Mouse (Mus musculus) neural tube, embryonic 14.5 days (tissue): ENCODE results near the gene Ccna1. TPM values are rescaled to one million over a fixed set of nuclear protein-coding genes. Genes with fewer than 3 reads are reported as not detected.

ENCODE experiments used
- ATAC-seq: fragments of 200-750 bp; cut with Nextera tagmentation; 2 replicates; pipeline ENCODE4 v1.8.0; 2017; ENCODE audit warnings: low read depth, mild to moderate bottlenecking, moderate TSS enrichment, moderate library complexity
- H3K27ac ChIP-seq: fragments of 300-500 bp; sonication (generic); 2 replicates; pipeline ENCODE4 v1.5.1; 2014; ENCODE audit warnings: low read depth, mild to moderate bottlenecking, control low read depth, low read length, moderate library complexity, mixed read lengths
- H3K27me3 ChIP-seq: fragments of 300-500 bp; sonication (generic); 2 replicates; pipeline ENCODE4 v1.6.1; 2014; ENCODE audit warnings: low read length; ENCODE audit not compliant: control insufficient read depth, insufficient read depth
- H3K36me3 ChIP-seq: fragments of 300-500 bp; sonication (generic); 2 replicates; pipeline ENCODE4 v1.6.1; 2014; ENCODE audit warnings: low read length, mixed read lengths; ENCODE audit not compliant: control insufficient read depth, insufficient read depth
- H3K4me1 ChIP-seq: fragments of 300-500 bp; sonication (generic); 2 replicates; pipeline ENCODE4 v1.6.1; 2014; ENCODE audit warnings: low read length; ENCODE audit not compliant: control insufficient read depth, insufficient read depth
- H3K4me2 ChIP-seq: fragments of 300-500 bp; sonication (generic); 2 replicates; pipeline ENCODE4 v1.6.1; 2014; ENCODE audit warnings: mild to moderate bottlenecking, low read depth, low read length, control low read depth
- H3K4me3 ChIP-seq: fragments of 300-500 bp; sonication (generic); 2 replicates; pipeline ENCODE4 v1.5.1; 2014; ENCODE audit warnings: low read depth, low read length, control low read depth, mixed read lengths
- H3K9ac ChIP-seq: fragments of 300-500 bp; sonication (generic); replicated peaks from 2 replicates; pipeline ENCODE4 v1.6.1; 2014; ENCODE audit warnings: low read depth, mild to moderate bottlenecking, control low read depth, low read length, mixed read lengths
- H3K9me3 ChIP-seq: fragments of 300-500 bp; sonication (generic); 2 replicates; pipeline ENCODE4 v1.6.1; 2016; ENCODE audit warnings: low read length; ENCODE audit not compliant: control insufficient read depth
- WGBS: fragments of 180-500 bp; shearing (Covaris S2); extraction: QIAGEN DNeasy Blood & Tissue Kit; methylation state at CpG from one replicate; pipeline ENCODE4 v1.1.7; 2014; 5-methylcytosine and 5-hydroxymethylcytosine counted together
- polyA plus RNA-seq: library from polyadenylated mRNA; unstranded; fragments of >200 nt; fragmentation: Nextera tagmentation; extraction: Ambion mirVana; gene quantifications from 2 replicates; pipeline ENCODE4 v1.2.1, GENCODE M21; 2014

Gene Ccna1
- polyA plus RNA-seq, 1 experiment from 2014 or later = 0.70 TPM

GRCm38 (mm10) chr3:55088843-55089242 is 33.5 kb upstream of the Ccna1 start:
- WGBS = 83% methylated on average over 3 of the region's 3 CpGs
- ATAC-seq = no peak
- Histone ChIP-seq H3K36me3 (no peaks in the 10 kb centered on the region), H3K4me3 (no peak overlapping the region), H3K9ac (no peak overlapping the region), H3K9me3 (no peaks in the 10 kb centered on the region), H3K27ac (no peak overlapping the region), H3K4me1 (no peaks in the 10 kb centered on the region), H3K27me3 (no peaks in the 10 kb centered on the region), H3K4me2 (no peak overlapping the region)

- H3K9me3 ChIP-seq = no peaks in the 10 kb centered on the region
- no peak overlapping the region for H3K4me3 ChIP-seq
- H3K27me3 ChIP-seq = no peaks in the 10 kb centered on the region
- no peaks in the 10 kb centered on the region for H3K36me3 ChIP-seq
- H3K27ac ChIP-seq = no peak overlapping the region
- no peak for ATAC-seq
- no peak overlapping the region for H3K4me2 ChIP-seq
- 80% methylated on average over 4 of the region's 4 CpGs for WGBS
- no peak overlapping the region for H3K9ac ChIP-seq
- no peaks in the 10 kb centered on the region for H3K4me1 ChIP-seq
Observed at GRCm38 (mm10) chr3:55088359-55088758, 33.1 kb upstream of the Ccna1 start.

- Histone ChIP-seq H3K36me3 (no peaks in the 10 kb centered on the region), H3K4me2 (no peak overlapping the region), H3K9me3 (no peaks in the 10 kb centered on the region), H3K4me3 (no peak overlapping the region), H3K9ac (no peak overlapping the region), H3K4me1 (no peaks in the 10 kb centered on the region), H3K27ac (no peak overlapping the region), H3K27me3 (no peaks in the 10 kb centered on the region)
- no peak for ATAC-seq
- WGBS = 78% methylated on average over 4 of the region's 4 CpGs
Observed at GRCm38 (mm10) chr3:55087360-55087759, 32.1 kb upstream of the Ccna1 start.

DNA sequence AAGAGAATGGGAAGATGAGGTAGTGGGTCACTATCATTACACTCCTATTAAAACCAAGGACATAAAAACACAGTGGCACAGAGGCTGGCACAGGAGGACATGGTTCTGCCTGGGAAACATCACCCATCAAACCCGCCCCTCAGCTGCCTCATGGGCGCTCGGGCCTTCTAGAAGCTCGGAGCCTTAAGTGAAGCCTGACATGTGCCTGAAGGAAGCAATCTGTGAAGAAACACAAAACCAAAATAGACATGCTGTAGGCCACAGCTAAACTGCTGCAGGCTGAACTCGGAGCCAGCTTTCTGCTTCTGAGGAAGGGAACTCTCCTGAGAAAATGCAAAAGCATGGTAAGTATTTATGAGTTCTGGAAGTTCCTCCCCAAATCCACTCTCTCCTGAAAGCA is 31.6 kb upstream of the Ccna1 start:
- no peak overlapping the region for H3K27ac ChIP-seq
- H3K4me3 ChIP-seq = no peak overlapping the region
- no peaks in the 10 kb centered on the region for H3K4me1 ChIP-seq
- no peak overlapping the region for H3K4me2 ChIP-seq
- WGBS = 93% methylated on average over 5 of the region's 5 CpGs
- no peaks in the 10 kb centered on the region for H3K27me3 ChIP-seq
- ATAC-seq = no peak
- H3K9ac ChIP-seq = no peak overlapping the region
- H3K9me3 ChIP-seq = no peaks in the 10 kb centered on the region
- no peaks in the 10 kb centered on the region for H3K36me3 ChIP-seq

- Histone ChIP-seq H3K27me3 (no peaks in the 10 kb centered on the region), H3K4me3 (no peak overlapping the region), H3K9me3 (no peaks in the 10 kb centered on the region), H3K36me3 (no peaks in the 10 kb centered on the region), H3K27ac (no peak overlapping the region), H3K4me1 (no peaks in the 10 kb centered on the region), H3K9ac (no peak overlapping the region), H3K4me2 (no peak overlapping the region)
- WGBS = 68% methylated on average over 3 of the region's 3 CpGs
- ATAC-seq = no peak
Observed at GRCm38 (mm10) chr3:55085716-55086115, 30.4 kb upstream of the Ccna1 start.

DNA sequence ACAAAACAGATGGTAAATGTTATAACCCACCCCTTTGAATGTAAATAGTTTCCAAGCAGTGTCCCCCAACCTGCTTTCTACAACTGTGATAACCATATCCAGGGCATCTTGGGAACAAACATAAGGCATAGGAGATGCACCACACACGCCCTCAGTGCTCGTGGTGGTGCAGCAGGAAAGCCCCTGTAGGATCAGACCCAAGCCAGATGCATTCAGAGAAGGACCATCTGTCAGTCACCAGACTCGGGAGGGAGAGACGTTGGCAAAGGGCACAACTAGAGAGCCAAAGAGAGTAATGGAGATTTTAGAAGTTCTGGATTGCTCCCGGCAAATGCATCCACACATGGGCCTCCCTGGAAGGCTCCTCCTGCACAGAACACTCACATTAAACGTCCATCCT is 29.5 kb upstream of the Ccna1 start:
- Histone ChIP-seq H3K4me1 (no peaks in the 10 kb centered on the region), H3K9ac (no peak overlapping the region), H3K27me3 (no peaks in the 10 kb centered on the region), H3K4me2 (no peak overlapping the region), H3K36me3 (no peaks in the 10 kb centered on the region), H3K9me3 (no peaks in the 10 kb centered on the region), H3K4me3 (no peak overlapping the region), H3K27ac (no peak overlapping the region)
- no peak for ATAC-seq
- WGBS = 61% methylated on average over 6 of the region's 6 CpGs

GRCm38 (mm10) chr3:55080055-55080454 is 24.8 kb upstream of the Ccna1 start:
- H3K27me3 ChIP-seq = no peaks in the 10 kb centered on the region
- 20% methylated on average over 6 of the region's 6 CpGs for WGBS
- no peak overlapping the region for H3K4me2 ChIP-seq
- H3K4me3 ChIP-seq = no peak overlapping the region
- no peak overlapping the region for H3K27ac ChIP-seq
- H3K4me1 ChIP-seq = no peaks in the 10 kb centered on the region
- no peak overlapping the region for H3K9ac ChIP-seq
- no peaks in the 10 kb centered on the region for H3K36me3 ChIP-seq
- H3K9me3 ChIP-seq = no peaks in the 10 kb centered on the region
- peak; percentile 68; the same call in 1 of the 2 replicates for ATAC-seq

- H3K9ac ChIP-seq = no peak overlapping the region
- no peak overlapping the region for H3K4me3 ChIP-seq
- H3K27ac ChIP-seq = no peak overlapping the region
- H3K27me3 ChIP-seq = no peaks in the 10 kb centered on the region
- no peaks in the 10 kb centered on the region for H3K9me3 ChIP-seq
- ATAC-seq = no peak
- WGBS = 83% methylated on average over 8 of the region's 8 CpGs
- no peak overlapping the region for H3K4me2 ChIP-seq
- no peaks in the 10 kb centered on the region for H3K36me3 ChIP-seq
- no peaks in the 10 kb centered on the region for H3K4me1 ChIP-seq
Observed at GRCm38 (mm10) chr3:55079619-55080018, 24.3 kb upstream of the Ccna1 start.

GRCm38 (mm10) chr3:55078233-55078632 is 22.9 kb upstream of the Ccna1 start:
- H3K9me3 ChIP-seq = no peaks in the 10 kb centered on the region
- H3K4me1 ChIP-seq = no peaks in the 10 kb centered on the region
- no peaks in the 10 kb centered on the region for H3K27me3 ChIP-seq
- peak overlapping the region; percentile 62; the same call in 1 of the 2 replicates for H3K27ac ChIP-seq
- no peak overlapping the region for H3K4me3 ChIP-seq
- ATAC-seq = peak; percentile 72; the same call in 1 of the 2 replicates
- no peak overlapping the region for H3K4me2 ChIP-seq
- H3K36me3 ChIP-seq = no peaks in the 10 kb centered on the region
- H3K9ac ChIP-seq = no peak overlapping the region
- WGBS = 12% methylated on average over 6 of the region's 6 CpGs

DNA sequence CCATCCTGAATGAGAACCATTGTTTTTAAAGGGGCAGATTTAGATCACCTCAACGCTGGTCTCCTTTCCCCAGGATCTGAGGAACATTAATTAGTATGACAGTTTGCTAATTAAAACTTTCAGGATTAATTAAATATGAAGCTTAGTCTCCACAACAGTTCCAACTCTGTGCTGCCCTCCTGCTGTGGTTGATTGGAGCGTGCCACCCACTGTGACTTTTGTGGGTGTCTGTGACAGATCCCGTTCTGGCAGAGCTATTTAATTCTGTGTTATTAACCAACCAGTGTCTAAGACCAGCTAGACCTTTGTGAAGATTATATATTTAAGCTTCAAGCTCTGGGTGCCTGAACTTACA is 20.0 kb upstream of the Ccna1 start:
- WGBS = 42% methylated on average over 3 of the region's 3 CpGs
- no peaks in the 10 kb centered on the region for H3K4me1 ChIP-seq

More for the DNA sequence above, 20.0 kb upstream of the Ccna1 start:
- Histone ChIP-seq H3K27ac (no peak overlapping the region), H3K27me3 (no peaks in the 10 kb centered on the region), H3K9ac (no peak overlapping the region), H3K4me3 (no peak overlapping the region), H3K36me3 (no peaks in the 10 kb centered on the region), H3K9me3 (no peaks in the 10 kb centered on the region), H3K4me2 (no peak overlapping the region)
- no peak for ATAC-seq
